Mouse (Mus musculus) skeletal muscle tissue, adult 2 months (tissue): Measurements from ENCODE around the gene Josd1.

Experiments used
- DNase-seq: peaks from one replicate; pipeline ENCODE4 v3.0.0-alpha.2; 2012; ENCODE audit warnings: low read depth, low spot score

Gene Josd1

DNA sequence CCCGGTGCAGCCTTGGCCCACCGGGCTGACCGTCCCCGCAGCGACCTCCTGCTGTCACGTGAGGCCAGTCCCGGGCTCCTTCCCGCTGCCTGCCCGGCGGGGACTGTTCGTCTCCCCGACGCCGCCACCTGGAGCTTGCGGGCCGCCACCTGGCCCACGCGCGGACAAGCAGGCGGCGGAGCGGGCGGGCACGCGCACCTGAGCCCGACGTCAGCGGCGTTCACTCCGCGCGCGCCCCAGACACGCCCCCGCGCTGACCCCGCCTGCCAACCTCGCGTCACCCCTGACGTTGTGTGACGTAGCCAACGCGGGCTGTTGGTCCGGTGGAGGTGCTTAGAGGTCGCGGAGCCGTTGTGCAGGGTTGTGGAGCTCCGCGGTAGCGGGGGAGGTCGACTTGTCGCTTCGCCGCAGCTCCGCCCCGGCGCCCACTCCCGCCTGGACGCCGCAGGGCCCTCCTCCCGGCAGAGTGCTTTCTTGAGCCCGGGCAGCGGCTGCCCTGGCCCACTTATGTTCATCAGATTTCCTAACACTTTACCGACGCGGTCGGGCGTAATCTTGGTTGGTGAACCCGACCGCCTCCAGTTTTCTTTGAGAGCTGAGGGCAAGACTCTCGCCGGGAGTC lies at the start of gene Josd1:
Gene Josd1, minus strand, starts transcription at position 274 of the 622 bp plus-strand sequence.
- DNase-seq = peak; percentile 93

DNA sequence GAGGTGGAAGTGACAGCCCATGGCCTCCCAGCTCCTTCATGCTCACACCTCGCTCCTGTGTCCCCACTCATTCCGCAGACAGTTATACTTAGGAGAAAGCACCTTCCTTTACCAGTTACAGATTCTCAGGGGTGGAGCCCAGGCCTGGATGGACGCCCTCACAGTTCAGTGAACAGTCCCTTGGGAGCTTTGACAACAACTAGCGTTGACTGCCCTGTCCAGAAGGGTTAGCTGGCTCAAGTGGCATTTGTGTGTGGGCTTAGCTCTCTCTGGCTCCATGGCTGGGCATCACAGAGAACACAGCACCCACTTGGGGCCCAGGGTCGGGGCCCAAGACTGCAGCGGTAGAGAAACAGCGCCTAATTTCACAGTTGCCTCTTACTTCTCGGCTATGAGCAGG lies 46.6 kb upstream of the Josd1 start:
- peak; percentile 87 for DNase-seq

DNA sequence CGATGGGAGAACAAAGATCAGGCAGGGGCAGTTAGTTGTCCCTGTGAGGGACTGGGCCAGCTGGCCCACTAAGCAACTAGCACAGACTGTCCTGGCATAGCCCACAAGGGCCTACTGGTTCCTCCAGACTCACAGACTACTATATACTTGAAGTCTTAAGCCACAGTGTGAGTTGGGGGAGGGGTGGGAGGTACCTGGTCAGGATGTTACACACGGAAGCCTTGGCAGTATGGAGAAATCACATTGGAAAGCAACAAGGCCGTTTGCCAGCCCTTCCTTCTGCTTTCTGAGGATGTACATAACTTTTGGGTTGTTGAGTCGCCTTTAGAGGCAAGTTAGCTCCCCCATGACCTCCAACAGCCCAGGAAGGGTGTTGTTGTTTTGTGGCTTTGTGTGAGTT lies 45.9 kb upstream of the Josd1 start:
- no peak for DNase-seq

DNA sequence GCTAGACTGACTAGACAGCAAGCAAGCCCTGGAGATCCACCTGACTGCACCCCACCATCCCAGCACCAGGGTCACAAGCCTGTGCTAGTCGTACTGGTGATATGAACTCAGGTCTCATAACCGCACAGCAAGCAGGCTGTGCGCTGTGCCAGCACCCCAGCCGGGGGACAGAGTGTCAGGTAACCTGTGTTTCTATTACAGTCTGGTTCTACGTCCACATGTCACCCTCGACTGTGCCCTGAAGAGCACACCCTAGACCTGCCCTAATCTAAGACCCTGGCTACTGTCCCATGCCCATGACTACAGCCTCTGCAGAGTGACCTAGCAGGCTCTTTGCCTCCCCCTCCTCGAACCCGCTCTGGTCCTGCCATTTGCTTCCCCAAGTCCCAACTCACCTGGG lies 45.5 kb upstream of the Josd1 start:
- DNase-seq = peak; percentile 92

DNA sequence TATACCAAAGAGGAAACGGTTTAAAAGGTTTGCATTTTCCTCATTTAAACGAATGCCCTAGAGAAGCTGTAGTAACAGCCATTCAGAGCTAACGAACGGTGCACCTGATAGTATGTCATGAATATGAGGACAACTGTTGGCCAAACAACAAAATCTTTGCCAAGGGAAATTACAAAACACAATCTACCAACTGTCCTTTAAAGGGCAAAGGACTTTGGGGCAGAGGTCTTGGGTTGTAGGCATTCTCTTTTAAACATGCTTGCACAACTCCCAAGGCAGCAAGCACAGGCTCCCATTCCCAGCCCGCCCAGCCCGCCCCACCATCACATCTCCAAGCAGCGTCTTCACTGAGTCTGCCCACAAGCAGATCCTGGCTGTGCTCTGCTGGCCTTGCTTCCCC lies 43.8 kb upstream of the Josd1 start:
- DNase-seq = no peak

DNA sequence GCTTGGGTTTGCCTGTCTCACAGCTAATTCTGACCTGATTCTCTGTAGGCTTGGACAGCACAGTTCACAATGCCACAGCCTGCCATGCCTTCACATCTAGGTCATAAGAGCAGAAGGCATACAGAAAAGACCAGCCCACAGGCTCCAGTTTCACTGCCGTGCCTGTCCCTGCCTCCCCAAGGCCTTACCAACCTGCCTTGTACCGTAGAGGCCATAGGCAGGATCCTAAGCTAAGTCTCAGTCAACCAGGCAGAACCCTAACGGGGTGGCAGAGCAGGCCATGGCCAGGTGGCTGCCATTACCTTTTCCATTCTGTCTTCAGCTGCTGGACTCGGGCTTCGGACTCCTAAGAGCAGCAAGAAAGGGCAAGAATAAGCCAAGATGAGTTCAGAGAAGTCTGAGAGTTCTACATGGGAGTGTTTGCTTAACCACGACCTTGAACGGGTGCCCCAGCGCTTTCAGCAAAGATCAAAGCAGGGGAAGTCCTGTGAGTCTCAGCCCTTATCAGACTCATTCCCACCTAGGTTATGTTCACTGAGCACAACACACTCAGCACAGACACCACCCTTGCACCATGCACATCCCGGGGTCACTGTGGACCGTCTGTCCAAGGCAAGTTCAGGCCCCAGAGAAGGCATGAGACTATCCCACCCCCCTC lies 41.1 kb upstream of the Josd1 start:
- DNase-seq = no peak

DNA sequence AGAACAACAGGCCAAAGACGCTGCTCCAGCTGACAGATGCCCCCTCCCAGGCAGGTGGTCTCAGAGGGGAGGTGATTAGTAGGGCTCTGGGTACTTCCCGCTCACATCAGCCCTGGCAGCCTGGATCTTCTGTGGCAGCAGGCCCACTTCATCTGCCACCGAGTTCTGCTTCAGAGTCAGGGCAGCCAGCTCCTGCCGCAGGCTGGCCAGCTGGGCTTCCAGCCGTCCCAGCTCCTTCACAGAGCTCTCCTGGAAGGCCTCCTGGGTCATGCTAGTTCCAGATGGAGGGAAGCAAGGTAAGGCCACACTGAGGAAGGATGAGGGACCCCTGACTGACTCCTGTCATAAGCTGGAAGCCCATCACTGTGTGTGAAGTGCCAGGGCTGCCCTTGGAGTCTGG lies 40.6 kb upstream of the Josd1 start:
- no peak for DNase-seq

DNA sequence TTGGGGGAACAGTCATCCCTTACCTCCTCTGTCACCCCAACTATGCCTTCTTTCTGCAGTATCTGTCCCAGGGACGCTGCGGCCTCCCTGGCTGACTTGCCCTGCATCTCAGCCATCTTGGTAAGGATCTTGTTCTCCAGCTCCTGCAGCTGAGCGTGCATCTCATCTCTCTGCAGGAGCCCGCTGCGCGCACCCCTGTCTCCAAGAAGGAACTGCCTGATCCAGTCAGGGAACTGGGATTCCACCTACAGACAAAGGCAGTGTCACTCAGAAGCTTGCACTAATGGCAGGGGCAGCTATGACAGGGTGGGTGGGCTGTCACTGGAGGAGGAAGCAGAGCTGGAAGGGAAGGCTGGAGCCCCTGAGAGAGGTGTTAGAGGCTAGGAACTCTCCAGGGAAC lies 40.1 kb upstream of the Josd1 start:
- DNase-seq = no peak

DNA sequence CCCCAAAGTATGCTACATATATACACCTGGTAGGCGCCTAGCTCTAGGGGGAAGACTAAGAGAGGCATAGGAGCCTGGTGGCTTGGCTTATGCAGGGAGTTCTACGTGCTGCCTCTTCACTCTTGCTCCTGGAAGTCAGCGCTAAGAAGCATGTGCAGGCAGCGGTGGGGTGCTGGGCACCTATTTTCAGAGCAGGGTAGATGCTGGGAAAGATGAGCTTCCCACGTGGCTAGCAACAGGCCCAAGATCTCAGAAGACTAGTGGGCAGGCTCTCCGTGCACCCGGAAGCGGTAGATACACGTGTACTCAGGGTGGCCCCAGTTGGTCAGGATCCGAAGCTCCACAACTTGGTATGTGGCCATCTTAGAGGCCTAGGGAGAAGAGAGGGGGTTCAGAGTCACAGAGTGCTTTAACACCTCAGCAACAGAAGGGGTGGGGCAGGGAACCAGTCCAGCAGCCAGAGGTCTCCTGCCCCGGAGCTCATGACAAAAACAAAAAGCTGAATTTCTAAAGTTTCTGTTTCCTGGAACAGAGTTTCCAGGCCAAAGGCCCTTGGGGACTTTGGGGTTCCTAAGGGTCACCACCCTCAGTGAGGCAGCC lies 37.6 kb upstream of the Josd1 start:
- peak; percentile 88 for DNase-seq

DNA sequence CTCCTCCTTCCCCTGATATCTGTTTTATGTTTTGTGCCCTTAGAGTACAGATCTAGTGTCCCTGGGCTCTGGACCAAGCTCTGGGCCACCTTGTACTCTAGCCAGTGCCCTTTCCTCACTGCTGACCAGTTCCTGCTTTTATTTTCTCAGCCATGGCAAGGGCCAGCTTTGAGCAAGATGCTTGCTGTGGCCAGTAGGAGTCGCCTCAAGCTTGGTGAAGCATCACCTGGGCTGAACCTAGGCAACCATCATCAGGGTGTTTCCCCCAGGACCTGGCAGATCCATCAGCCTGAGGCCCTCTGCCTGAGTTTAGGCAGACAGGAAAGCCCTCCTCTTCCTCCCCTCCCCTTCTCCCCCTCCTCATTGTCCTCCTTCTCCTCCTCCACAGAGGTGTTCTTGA lies 35.7 kb upstream of the Josd1 start:
- peak; percentile 75 for DNase-seq

DNA sequence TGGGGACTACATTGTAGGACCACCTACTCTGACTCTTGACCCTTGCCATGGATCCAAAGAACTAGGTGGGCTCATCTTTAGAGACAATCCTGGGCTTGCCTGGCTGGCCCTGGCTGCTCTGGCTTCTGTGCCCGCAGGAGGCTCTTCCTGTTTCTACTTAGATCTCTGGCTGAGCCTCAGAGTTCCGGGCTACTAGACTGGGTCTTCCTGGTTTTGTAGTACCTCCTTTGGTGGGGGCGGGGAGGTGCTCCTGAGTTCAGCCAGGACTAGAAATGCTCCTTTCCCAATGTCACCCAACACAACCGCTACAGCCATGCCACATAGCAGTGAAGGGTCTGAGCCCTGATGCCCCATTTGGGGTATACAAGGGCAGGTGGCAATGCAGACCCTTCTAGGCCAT lies 33.1 kb upstream of the Josd1 start:
- DNase-seq = no peak

DNA sequence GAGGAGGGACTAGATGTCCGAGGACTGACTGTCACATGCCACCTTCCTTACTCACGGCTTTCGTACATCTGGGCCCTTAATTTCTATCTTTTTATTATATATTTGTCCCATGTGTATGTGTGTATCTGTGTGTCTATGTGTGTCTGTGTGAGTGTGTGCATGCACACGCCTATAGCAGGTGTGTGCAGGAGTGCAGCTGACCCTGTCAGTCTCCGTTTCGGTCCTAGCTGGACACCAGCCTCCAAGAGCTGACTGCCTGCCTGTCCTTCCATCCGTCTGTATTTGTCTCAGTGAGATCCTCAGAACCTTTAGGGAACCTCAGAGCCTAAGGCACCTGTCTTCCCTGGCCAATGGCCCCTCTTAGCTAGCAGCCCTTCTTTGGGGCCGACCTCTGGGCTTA lies 32.5 kb upstream of the Josd1 start:
- no peak for DNase-seq

DNA sequence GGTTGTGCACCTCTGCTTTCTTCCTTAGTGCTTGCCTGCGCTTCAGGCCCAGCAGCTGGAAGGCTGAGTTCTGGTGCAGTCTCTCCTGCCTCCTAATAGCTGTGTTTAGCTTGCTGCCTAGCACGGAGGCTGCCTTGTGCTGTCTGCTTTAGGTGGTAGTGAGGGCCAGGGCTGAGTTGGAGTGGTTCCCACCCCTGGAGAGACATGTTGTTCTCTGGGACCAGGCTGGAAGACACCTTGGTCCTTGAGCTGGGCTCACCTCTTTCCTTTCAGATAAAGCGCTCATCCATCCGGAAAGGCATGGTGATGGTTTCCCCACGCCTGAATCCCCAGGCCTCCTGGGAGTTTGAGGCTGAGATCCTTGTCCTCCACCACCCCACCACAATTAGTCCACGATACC lies 29.0 kb upstream of the Josd1 start:
- no peak for DNase-seq

DNA sequence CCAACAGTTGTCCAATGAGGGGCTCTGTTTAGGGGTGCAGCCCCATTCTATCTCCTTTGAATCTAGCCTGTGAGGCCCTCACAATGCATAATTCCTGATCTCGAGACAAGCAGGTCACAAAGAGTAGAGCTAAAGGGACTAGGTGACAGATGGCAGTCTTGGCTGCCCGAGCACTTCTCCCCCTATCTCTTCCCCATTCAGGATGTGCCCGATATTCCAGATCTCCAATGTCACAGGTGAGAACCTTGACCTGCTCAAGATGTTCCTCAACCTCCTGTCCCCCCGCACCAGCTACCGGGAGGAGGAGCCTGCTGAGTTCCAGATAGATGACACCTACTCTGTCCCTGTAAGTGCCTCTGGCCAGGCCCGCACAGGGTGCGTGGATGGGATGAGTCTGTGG lies 27.9 kb upstream of the Josd1 start:
- DNase-seq = no peak

DNA sequence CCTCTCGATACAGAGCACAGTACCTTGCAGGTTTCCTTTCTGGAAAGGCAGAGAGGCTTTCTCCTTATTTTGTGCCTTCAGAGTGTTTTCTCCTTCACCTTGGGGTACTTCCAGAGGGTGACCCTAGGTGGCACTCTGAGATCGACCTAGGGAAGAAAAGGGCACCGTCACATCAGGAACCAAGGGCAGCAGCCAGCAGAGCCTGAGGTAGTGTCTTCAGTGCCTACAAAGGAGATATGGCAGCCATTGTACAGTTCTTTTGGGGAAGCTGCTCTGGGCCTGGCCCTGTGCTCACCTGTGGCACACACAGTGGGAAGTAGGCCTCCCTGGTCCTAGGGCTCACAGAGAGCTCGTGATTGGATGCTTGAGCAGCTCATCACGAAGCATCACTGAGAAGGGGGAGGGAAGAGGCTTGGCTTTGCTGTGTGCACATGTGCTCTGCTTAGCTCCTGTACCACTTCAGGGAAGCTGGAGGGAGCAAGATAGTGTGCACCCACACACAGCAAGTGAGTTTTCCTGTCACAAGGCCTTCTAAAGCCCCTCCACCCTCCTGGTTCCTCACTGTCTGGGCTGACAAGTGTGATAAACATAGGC lies 20.6 kb upstream of the Josd1 start:
- DNase-seq = no peak

DNA sequence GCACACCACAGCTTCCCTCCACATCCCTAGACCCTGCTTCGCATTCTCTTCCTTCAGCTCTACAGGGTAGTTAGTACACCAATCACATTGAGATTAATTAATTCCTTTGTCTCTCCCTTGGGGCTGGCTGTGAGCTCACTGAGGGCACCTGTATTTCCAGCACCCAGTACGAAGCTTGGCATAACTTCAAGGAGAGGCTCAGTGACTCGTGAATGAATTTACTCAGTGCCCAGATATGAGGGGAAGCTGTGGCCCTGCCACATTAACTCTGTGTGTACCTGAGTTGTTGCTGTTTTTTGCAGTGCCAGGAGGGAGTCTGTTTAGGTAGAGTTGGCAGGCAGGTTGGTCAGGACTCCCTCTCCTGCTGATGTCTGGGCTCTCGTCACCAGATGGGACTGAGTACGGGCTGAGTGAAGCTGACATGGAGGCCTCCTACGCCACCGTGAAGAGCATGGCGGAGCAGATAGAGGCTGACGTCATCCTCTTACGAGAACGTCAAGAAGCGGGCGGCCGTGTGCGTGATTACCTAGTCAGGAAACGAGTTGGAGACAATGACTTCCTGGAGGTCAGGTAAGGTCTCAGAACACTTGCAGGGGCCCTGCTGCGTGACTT lies 19.0 kb upstream of the Josd1 start:
- no peak for DNase-seq

DNA sequence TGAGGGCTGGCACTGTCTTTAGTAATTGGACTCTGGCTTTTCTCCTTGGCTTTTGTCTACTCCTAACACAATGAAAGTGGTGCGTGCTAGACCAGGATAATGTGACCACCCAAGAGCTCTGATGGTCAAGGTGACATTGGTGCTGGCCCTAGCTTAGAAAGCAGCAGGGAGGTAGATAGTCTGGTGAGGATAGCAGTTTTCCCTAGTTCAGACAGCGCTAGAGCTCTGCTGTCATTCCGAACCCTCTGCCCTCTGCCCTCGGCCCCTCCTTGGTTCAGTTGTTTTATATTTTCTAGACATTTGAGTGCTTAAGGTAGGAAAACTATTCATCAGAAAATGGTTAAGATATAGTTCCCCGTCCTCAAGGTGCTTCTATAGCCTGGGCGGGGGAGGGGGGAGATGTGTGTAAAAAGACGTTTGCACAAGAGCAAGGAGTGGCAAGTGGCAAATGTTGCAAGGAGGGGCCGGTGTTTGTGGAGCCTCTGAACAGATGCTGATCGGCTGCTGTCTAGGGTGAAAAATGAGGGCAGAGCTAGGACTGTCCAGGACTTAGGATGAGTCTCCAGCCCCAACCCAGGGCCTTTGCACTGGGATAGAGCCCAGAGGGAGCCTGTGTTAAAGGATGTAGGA lies 10.0 kb upstream of the Josd1 start:
- no peak for DNase-seq

DNA sequence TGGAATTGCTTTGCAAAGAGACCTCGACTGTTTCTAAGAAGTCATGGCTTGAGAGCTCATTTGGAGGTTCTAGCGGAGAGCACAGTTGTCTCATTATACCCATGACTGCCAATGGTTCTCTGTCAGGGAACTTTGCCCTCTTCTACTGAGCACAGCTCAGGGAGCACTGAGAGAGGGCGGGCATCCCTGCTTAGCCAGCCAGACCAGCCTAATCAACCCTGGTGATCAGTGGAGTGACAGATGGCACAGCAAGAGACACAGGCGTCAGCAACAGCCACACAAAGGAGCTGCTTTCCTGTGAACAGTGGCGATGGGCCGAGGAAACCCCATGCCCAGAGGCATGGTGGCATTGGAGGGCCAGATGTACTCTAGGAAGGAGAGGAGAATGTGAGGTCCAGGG lies 9.3 kb upstream of the Josd1 start:
- no peak for DNase-seq

DNA sequence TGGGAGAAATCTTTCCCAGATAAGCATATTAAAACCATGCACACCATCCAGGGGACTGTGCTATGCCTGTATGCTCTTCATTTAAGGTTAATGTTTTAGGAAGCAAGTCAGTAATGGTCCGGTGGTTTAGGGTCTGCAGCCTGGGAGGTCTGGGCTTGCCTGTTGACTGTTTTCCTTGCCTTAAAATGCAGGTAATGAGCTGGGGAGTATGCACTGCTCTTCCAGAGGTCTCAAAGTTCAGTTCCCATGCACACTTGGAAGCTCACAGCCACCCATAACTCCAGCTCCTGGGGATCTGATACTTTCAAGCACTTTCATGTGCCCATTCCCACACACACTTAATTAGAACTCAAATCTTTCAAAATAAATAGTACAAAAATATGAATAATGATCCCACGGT lies 8.8 kb upstream of the Josd1 start:
- no peak for DNase-seq

DNA sequence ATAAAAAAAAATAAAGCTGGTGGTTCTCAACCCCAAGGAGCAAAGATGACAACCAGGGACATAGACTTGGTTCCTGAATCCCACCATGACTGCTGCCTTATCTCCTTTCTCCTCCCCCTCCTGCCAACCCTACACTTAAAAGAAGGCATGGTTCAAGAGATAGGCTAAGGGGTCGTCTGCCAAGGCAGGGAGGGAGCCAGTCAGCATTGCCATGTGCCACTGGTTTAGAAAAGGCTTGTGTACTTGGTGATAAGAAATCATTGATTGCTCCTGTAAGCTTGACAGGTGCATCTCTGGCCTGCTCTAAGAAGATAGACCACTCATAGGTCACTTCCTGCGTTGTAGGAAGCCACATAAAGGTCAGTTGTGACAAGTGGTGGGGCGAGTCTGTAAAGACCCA lies 7.8 kb upstream of the Josd1 start:
- DNase-seq = no peak

DNA sequence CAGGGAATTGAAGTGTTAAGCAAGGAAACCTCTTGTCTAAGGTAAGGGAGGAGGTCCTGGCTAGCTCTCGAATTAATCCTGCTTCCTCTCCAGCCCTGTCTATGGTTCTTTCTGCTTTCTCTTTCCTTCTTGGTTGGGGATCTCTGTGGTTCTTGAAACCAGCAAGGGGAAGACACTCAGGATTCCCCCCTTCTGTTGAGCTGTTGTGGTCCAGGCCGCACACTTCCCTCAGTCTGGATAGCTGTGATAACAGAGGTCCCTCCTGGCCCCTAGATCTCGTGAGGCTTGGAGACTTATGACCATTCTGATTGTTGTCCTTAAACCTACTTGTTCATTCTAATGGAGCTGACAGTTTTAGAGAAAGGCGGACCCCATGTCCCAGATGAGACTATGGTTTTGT lies 6.8 kb upstream of the Josd1 start:
- no peak for DNase-seq

DNA sequence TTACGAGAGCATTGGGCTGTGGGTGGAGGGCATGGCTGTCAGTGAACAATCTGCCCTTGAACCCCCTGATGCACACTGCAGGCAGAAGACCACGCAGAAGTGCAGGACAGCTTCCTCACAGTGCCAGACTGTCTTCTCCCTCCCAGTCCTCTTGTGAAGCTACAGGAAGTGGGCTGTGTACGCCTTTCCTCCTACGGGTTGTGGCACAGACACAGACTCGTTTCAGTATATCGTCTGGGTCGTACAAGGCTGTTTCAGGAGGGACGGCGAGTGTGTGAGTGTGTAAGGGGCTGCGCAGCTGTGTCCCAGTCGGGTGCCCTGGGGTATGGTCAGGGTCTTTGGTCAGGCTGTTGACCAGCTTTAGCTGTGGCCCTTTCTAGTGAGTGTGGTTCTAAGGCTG lies 6.0 kb upstream of the Josd1 start:
- DNase-seq = no peak
